ENCODE assay signal across 19 mouse cellular contexts in the genomic region with DNA sequence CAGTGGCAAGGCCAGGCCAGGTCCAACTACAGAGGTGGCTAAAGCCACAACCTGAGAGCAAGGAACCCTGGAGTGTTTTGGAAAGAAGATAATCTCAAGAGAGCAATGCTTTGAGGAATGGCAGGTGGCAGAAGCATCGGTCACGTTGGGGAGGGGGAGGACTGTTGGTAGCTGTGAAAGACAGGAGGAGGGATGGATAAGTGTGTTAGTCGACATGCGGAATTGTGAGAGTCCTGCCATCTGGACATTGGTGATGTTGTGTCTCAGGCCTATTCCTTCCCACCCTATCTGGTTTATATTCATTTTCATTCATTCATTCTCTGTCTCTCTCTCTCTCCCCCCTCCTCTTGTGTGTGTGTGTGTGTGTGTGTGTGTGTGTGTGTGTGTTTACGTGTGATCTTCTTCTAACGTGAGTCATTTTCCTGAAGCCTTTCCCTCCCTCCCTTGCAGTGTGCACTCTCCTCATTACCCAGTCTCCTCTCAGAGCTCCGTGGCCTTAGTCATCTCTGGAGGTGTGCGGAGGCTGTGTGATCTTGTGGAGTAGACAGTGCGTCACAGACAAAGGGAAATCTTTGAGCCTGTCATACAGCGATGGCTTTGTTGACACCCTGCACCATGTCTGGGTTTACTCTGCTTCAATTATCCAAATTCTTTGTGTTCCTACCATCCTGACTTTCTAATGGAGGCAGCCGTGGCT. TPM values are rescaled to one million over a fixed set of nuclear protein-coding genes. Genes with fewer than 3 reads are reported as not detected.
DNase-seq lines count a peak whose midpoint lies in the region; ATAC-seq and TF ChIP-seq lines count a peak whose summit lies in the region.
"Had no signal": no experiment of that assay in that cellular context is flagged by ENCODE, and none has a peak within 500 bp of the region (broad histone marks: within the 10 kb centered on the region; RNA-seq: fewer than 3 reads in every experiment).

No protein-coding gene starts in this region.

- no peaks in the 10 kb centered on the region for H3K4me1 ChIP-seq in forebrain, postnatal 0 days (ENCODE audit: insufficient read depth)
- H3K4me1 ChIP-seq: limb, embryonic 10.5 days had no signal

- H3K9me3 ChIP-seq in forebrain, postnatal 0 days (ENCODE audit: low read length), result no peaks in the 10 kb centered on the region
- H3K9me3 ChIP-seq: embryonic facial prominence, embryonic 10.5 days; limb, embryonic 10.5 days; megakaryocyte, embryonic 14.5 days had no signal

- no peaks in the 10 kb centered on the region for H3K27me3 ChIP-seq in forebrain, postnatal 0 days (ENCODE audit: insufficient read depth, low read length)
- H3K27me3 ChIP-seq: megakaryocyte, embryonic 14.5 days had no signal

- peak; percentile 28 to 68 for DNase-seq in frontal cortex, adult 2 months (ENCODE audit: extremely low spot score in 1 of 2, low spot score in 1 of 2)
- DNase-seq in frontal cortex, postnatal 25 days (ENCODE audit: low spot score in 2 of 2), result no peak
- peak; percentile 74 for DNase-seq in right cerebral cortex, adult 18-20 months
- no peak for DNase-seq in right cerebral cortex, postnatal 14 days
- DNase-seq in forebrain, postnatal 0 days, result no peak
- no peak for DNase-seq in embryo, embryonic 11 days
- no peak for DNase-seq in embryo, embryonic 10.5 days (ENCODE audit: low spot score)
- DNase-seq: adrenal gland, adult 8-10 months; cerebellum, adult 2 months; cerebellum, postnatal 36 days; heart, postnatal 10 days; kidney, adult 11 months; lung, adult 18-20 months; lung, postnatal 14 days had no signal

- no peak overlapping the region for H3K27ac ChIP-seq in forebrain, postnatal 0 days (ENCODE audit: low read depth, low read length)
- H3K27ac ChIP-seq: embryonic facial prominence, embryonic 10.5 days; limb, embryonic 10.5 days had no signal

- TF ChIP-seq CTCF in forebrain, postnatal 0 days (IDR thresholded peaks at IDR 0.05; ENCODE audit: low read depth), result no peak

- no peak overlapping the region for H3K4me2 ChIP-seq in forebrain, postnatal 0 days (ENCODE audit: low read depth)
- H3K4me2 ChIP-seq: heart, embryonic 11.5 days; liver, embryonic 11.5 days had no signal

- H3K4me3 ChIP-seq in forebrain, postnatal 0 days (ENCODE audit: low read depth, low read length), result no peak overlapping the region
- H3K4me3 ChIP-seq: embryonic facial prominence, embryonic 10.5 days; limb, embryonic 10.5 days; megakaryocyte, embryonic 14.5 days had no signal

- 69% methylated on average over 11 of the region's 11 CpGs for WGBS in forebrain, postnatal 0 days

- ATAC-seq in forebrain, postnatal 0 days, result peak; percentile 57

- H3K36me3 ChIP-seq in forebrain, postnatal 0 days (ENCODE audit: insufficient read depth), result peaks cover 45% of the 10 kb centered on the region

- no peak overlapping the region for H3K9ac ChIP-seq in forebrain, postnatal 0 days

RNA-seq across cellular contexts. Expression of gene Vps35l, which starts 43.4 kb away (rescaled TPM):
- 67.2 and 68.8 TPM in 2 replicates for polyA plus RNA-seq in frontal cortex, adult 2 months (2012; rRNA removed)
- total RNA-seq in forebrain, postnatal 0 days (2014; rRNA removed), result 89.7 and 105 TPM in 2 replicates
- polyA plus RNA-seq in forebrain, postnatal 0 days (2015; fragmentation: Nextera tagmentation; extraction: Ambion mirVana), result 85.9 and 94.5 TPM in 2 replicates

Comparison
In these comparisons a context has a peak if more than half of its experiments do, and no peak if none do; other contexts are left out.
1. DNase-seq: peak in frontal cortex, adult 2 months (2 of 2) and right cerebral cortex, adult 18-20 months (single experiment); none in frontal cortex, postnatal 25 days (0 of 2), right cerebral cortex, postnatal 14 days (single experiment), forebrain, postnatal 0 days (single experiment), embryo, embryonic 11 days (single experiment) and embryo, embryonic 10.5 days (single experiment).